Mouse (Mus musculus): ENCODE results near the gene Ang2. TPM values are rescaled to one million over a fixed set of nuclear protein-coding genes. Genes with fewer than 3 reads are reported as not detected.
"Not testable (repeated sequence)": the region's sequence is repeated elsewhere in the genome, so short reads cannot be mapped to it uniquely, and the experiment has no call there.

Gene Ang2
- polyA plus RNA-seq, 1 experiment from 2014 or later, result not detected

DNA sequence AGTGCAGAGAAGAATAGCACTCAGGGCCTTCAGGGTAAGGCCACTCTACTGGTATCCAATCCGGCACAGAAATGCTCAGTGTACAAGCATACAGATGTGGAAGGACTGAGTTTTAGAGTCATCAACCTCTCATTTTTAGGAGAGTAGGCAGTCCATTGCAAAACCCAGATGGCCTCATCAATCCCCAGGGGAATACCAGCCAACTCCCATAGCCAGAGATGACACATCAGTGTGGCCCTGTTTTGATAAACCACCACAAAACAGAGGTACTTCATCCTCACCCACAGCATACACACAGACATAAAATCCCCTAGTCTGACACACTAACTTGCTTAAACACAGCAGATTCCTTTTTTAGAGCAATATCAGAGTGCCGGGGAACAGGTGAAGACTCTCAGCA is 1.5 kb upstream of the Ang2 start:
- Histone ChIP-seq H3K4me2 (ENCODE audit: low read length) (no peak overlapping the region), H3K36me3 (ENCODE audit: control insufficient read depth, insufficient read depth, low read length) (no peaks in the 10 kb centered on the region), H3K4me3 (ENCODE audit: control insufficient read depth in 1 of 2, insufficient read depth in 1 of 2, low read depth in 1 of 2, low read length in 2 of 2) (no peak overlapping the region), H3K9ac (ENCODE audit: low read length) (no peak overlapping the region), H3K27ac (replicated peaks in 1 of 2; ENCODE audit: control insufficient read depth in 1 of 2, insufficient read depth in 1 of 2, low read depth in 2 of 2, low read length in 2 of 2) (no peak overlapping the region), H3K4me1 (ENCODE audit: control insufficient read depth in 2 of 2, insufficient read depth in 2 of 2, low read length in 2 of 2) (no peaks in the 10 kb centered on the region), H3K9me3 (ENCODE audit: control insufficient read depth, low read length) (no peaks in the 10 kb centered on the region), H3K27me3 (ENCODE audit: control insufficient read depth, insufficient read depth, low read length) (no peaks in the 10 kb centered on the region)
- WGBS, result 82% methylated on average over 2 of the region's 2 CpGs
- ATAC-seq (ENCODE audit: insufficient number of reproducible peaks, insufficient read depth, low FRiP score, low read depth), result no peak

DNA sequence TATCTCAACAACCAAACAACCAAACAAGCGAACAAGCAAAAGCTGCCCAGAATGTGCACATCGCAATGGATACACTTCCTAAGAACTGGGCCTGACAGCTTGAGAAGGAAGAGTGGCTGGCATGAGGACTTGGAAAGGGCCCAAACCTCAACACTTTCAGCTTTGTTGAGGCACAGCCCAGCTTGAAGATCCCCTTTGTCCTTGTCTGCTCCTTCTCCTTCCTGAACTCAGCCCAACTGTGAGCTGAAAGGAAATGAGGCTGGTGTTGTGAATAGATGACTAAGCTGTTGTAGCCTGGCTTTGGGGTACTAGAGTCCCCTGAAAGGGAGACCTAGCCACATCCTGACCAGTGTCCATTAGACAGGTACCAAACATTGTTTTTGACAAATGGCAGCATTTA is 1.1 kb upstream of the Ang2 start:
- H3K27ac ChIP-seq (replicated peaks in 1 of 2; ENCODE audit: control insufficient read depth in 1 of 2, insufficient read depth in 1 of 2, low read depth in 2 of 2, low read length in 2 of 2), result no peak overlapping the region
- H3K27me3 ChIP-seq (ENCODE audit: control insufficient read depth, insufficient read depth, low read length), result no peaks in the 10 kb centered on the region
- H3K9ac ChIP-seq (ENCODE audit: low read length), result no peak overlapping the region
- no peaks in the 10 kb centered on the region for H3K4me1 ChIP-seq (ENCODE audit: control insufficient read depth in 2 of 2, insufficient read depth in 2 of 2, low read length in 2 of 2)
- H3K4me2 ChIP-seq (ENCODE audit: low read length), result no peak overlapping the region
- no peak overlapping the region for H3K4me3 ChIP-seq (ENCODE audit: control insufficient read depth in 1 of 2, insufficient read depth in 1 of 2, low read depth in 1 of 2, low read length in 2 of 2)
- ATAC-seq (ENCODE audit: insufficient number of reproducible peaks, insufficient read depth, low FRiP score, low read depth), result no peak
- H3K9me3 ChIP-seq (ENCODE audit: control insufficient read depth, low read length), result no peaks in the 10 kb centered on the region
- H3K36me3 ChIP-seq (ENCODE audit: control insufficient read depth, insufficient read depth, low read length), result no peaks in the 10 kb centered on the region
- 81% methylated on average over 2 of the region's 2 CpGs for WGBS

DNA sequence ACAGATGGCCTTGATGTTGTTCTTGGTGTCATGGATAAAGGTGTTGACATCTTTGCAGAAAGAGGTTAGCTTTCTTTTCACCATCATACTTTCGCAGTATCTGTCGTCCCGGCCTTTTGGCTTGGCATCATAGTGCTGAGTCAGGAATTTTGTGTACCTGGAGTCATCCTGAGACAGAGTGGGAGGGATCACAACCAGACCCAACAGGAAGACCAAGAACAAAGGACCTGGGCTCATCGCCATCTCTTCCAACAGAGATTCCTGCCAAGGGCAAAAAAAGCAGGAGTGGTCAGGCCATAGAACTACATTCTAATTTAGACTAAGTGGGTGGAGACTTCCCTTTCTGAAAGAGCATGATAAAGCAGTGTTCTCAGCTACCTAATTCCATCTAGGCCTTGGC is 3.3 kb downstream of the Ang2 start:
- no peaks in the 10 kb centered on the region for H3K4me1 ChIP-seq (ENCODE audit: control insufficient read depth in 2 of 2, insufficient read depth in 2 of 2, low read length in 2 of 2)
- H3K27me3 ChIP-seq (ENCODE audit: control insufficient read depth, insufficient read depth, low read length), result no peaks in the 10 kb centered on the region
- H3K27ac ChIP-seq (replicated peaks in 1 of 2; ENCODE audit: control insufficient read depth in 1 of 2, insufficient read depth in 1 of 2, low read depth in 2 of 2, low read length in 2 of 2), result no peak overlapping the region
- H3K36me3 ChIP-seq (ENCODE audit: control insufficient read depth, insufficient read depth, low read length), result no peaks in the 10 kb centered on the region
- no peak overlapping the region for H3K9ac ChIP-seq (ENCODE audit: low read length)
- WGBS, result 81% methylated on average over 4 of the region's 4 CpGs
- ATAC-seq (ENCODE audit: insufficient number of reproducible peaks, insufficient read depth, low FRiP score, low read depth), result no peak
- H3K4me3 ChIP-seq (ENCODE audit: control insufficient read depth in 1 of 2, insufficient read depth in 1 of 2, low read depth in 1 of 2, low read length in 2 of 2), result no peak overlapping the region
- no peaks in the 10 kb centered on the region for H3K9me3 ChIP-seq (ENCODE audit: control insufficient read depth, low read length)
- H3K4me2 ChIP-seq (ENCODE audit: low read length), result no peak overlapping the region

- 64% methylated on average over 2 of the region's 2 CpGs for WGBS
- H3K4me1 ChIP-seq (ENCODE audit: control insufficient read depth in 2 of 2, insufficient read depth in 2 of 2, low read length in 2 of 2); H3K4me3 ChIP-seq (ENCODE audit: control insufficient read depth in 1 of 2, insufficient read depth in 1 of 2, low read depth in 1 of 2, low read length in 2 of 2); H3K9me3 ChIP-seq (ENCODE audit: control insufficient read depth, low read length); H3K4me2 ChIP-seq (ENCODE audit: low read length); H3K27ac ChIP-seq (replicated peaks in 1 of 2; ENCODE audit: control insufficient read depth in 1 of 2, insufficient read depth in 1 of 2, low read depth in 2 of 2, low read length in 2 of 2); H3K27me3 ChIP-seq (ENCODE audit: control insufficient read depth, insufficient read depth, low read length); H3K36me3 ChIP-seq (ENCODE audit: control insufficient read depth, insufficient read depth, low read length); H3K9ac ChIP-seq (ENCODE audit: low read length); ATAC-seq (ENCODE audit: insufficient number of reproducible peaks, insufficient read depth, low FRiP score, low read depth): not testable (repeated sequence)
Measured at GRCm38 (mm10) chr14:51181051-51181450, 17.9 kb downstream of the Ang2 start.

GRCm38 (mm10) chr14:51173843-51174242 is 25.1 kb downstream of the Ang2 start:
- no peak overlapping the region for H3K9ac ChIP-seq (ENCODE audit: low read length)
- no peak for ATAC-seq (ENCODE audit: insufficient number of reproducible peaks, insufficient read depth, low FRiP score, low read depth)
- 83% methylated on average over 4 of the region's 4 CpGs for WGBS
- no peaks in the 10 kb centered on the region for H3K4me1 ChIP-seq (ENCODE audit: control insufficient read depth in 2 of 2, insufficient read depth in 2 of 2, low read length in 2 of 2)
- H3K4me3 ChIP-seq (ENCODE audit: control insufficient read depth in 1 of 2, insufficient read depth in 1 of 2, low read depth in 1 of 2, low read length in 2 of 2), result no peak overlapping the region
- no peak overlapping the region for H3K27ac ChIP-seq (replicated peaks in 1 of 2; ENCODE audit: control insufficient read depth in 1 of 2, insufficient read depth in 1 of 2, low read depth in 2 of 2, low read length in 2 of 2)
- H3K27me3 ChIP-seq (ENCODE audit: control insufficient read depth, insufficient read depth, low read length), result no peaks in the 10 kb centered on the region
- H3K4me2 ChIP-seq (ENCODE audit: low read length), result no peak overlapping the region
- no peaks in the 10 kb centered on the region for H3K36me3 ChIP-seq (ENCODE audit: control insufficient read depth, insufficient read depth, low read length)
- no peaks in the 10 kb centered on the region for H3K9me3 ChIP-seq (ENCODE audit: control insufficient read depth, low read length)

DNA sequence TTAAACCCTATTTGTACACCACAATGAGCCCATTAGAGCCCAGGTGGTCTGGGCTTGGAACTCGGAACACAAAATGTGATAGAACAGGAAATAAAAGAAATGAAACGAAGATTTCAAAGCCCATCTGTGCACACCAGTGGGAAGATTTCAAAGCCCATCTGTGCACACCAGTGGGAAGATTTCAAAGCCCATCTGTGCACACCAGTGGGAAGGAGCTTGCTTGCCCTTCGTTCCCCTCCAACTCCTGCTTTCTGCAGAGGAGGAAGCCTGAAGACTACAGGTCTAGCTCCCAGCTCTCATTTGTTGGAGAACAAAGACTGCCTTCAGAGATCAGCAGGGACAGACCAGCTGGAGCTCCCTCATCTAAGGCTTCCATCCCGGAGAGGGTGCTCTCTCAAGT is 26.0 kb downstream of the Ang2 start:
- H3K27ac ChIP-seq (replicated peaks in 1 of 2; ENCODE audit: control insufficient read depth in 1 of 2, insufficient read depth in 1 of 2, low read depth in 2 of 2, low read length in 2 of 2); H3K4me3 ChIP-seq (ENCODE audit: control insufficient read depth in 1 of 2, insufficient read depth in 1 of 2, low read depth in 1 of 2, low read length in 2 of 2); ATAC-seq (ENCODE audit: insufficient number of reproducible peaks, insufficient read depth, low FRiP score, low read depth); H3K27me3 ChIP-seq (ENCODE audit: control insufficient read depth, insufficient read depth, low read length); H3K9me3 ChIP-seq (ENCODE audit: control insufficient read depth, low read length); H3K9ac ChIP-seq (ENCODE audit: low read length); H3K36me3 ChIP-seq (ENCODE audit: control insufficient read depth, insufficient read depth, low read length); H3K4me1 ChIP-seq (ENCODE audit: control insufficient read depth in 2 of 2, insufficient read depth in 2 of 2, low read length in 2 of 2): not testable (repeated sequence)
- 50% methylated on average over 4 of the region's 4 CpGs for WGBS
- 0 out of 2 replicates have a peak overlapping the region, but pooled peaks have one; percentile 11 for H3K4me2 ChIP-seq (ENCODE audit: low read length)

- not testable (repeated sequence) for H3K4me1 ChIP-seq (ENCODE audit: control insufficient read depth in 2 of 2, insufficient read depth in 2 of 2, low read length in 2 of 2); H3K27me3 ChIP-seq (ENCODE audit: control insufficient read depth, insufficient read depth, low read length); H3K9me3 ChIP-seq (ENCODE audit: control insufficient read depth, low read length); H3K4me3 ChIP-seq (ENCODE audit: control insufficient read depth in 1 of 2, insufficient read depth in 1 of 2, low read depth in 1 of 2, low read length in 2 of 2); ATAC-seq (ENCODE audit: insufficient number of reproducible peaks, insufficient read depth, low FRiP score, low read depth); H3K36me3 ChIP-seq (ENCODE audit: control insufficient read depth, insufficient read depth, low read length); H3K9ac ChIP-seq (ENCODE audit: low read length); H3K27ac ChIP-seq (replicated peaks in 1 of 2; ENCODE audit: control insufficient read depth in 1 of 2, insufficient read depth in 1 of 2, low read depth in 2 of 2, low read length in 2 of 2)
- WGBS, result 34% methylated on average over 9 of the region's 9 CpGs
- H3K4me2 ChIP-seq (ENCODE audit: low read length), result 0 out of 2 replicates have a peak overlapping the region, but pooled peaks have one; percentile 11
Measured at GRCm38 (mm10) chr14:51172095-51172865, 26.7 kb downstream of the Ang2 start.

GRCm38 (mm10) chr14:51166068-51166467 is 32.9 kb downstream of the Ang2 start:
- Histone ChIP-seq H3K9me3 (ENCODE audit: control insufficient read depth, low read length) (no peaks in the 10 kb centered on the region), H3K9ac (ENCODE audit: low read length) (no peak overlapping the region), H3K36me3 (ENCODE audit: control insufficient read depth, insufficient read depth, low read length) (no peaks in the 10 kb centered on the region), H3K27me3 (ENCODE audit: control insufficient read depth, insufficient read depth, low read length) (no peaks in the 10 kb centered on the region), H3K4me2 (ENCODE audit: low read length) (no peak overlapping the region), H3K4me3 (ENCODE audit: control insufficient read depth in 1 of 2, insufficient read depth in 1 of 2, low read depth in 1 of 2, low read length in 2 of 2) (no peak overlapping the region), H3K27ac (replicated peaks in 1 of 2; ENCODE audit: control insufficient read depth in 1 of 2, insufficient read depth in 1 of 2, low read depth in 2 of 2, low read length in 2 of 2) (no peak overlapping the region), H3K4me1 (ENCODE audit: control insufficient read depth in 2 of 2, insufficient read depth in 2 of 2, low read length in 2 of 2) (no peaks in the 10 kb centered on the region)
- no peak for ATAC-seq (ENCODE audit: insufficient number of reproducible peaks, insufficient read depth, low FRiP score, low read depth)
